Mouse (Mus musculus) frontal cortex, postnatal 25 days (tissue): ENCODE measurements around the gene Pde1c.
A peak's percentile ranks its signal among the peaks of the same experiment; 100 is the strongest.

ENCODE experiments used
- DNase-seq, 2 experiments: peaks; one replicate each; pipeline ENCODE4 v3.0.0; 2022; ENCODE audit warnings: low spot score in 2 of 2

Pde1c gene

GRCm38 (mm10) chr6:56076378-56076805 is 492.5 kb downstream of the Pde1c start:
- DNase-seq: no peak

- DNase-seq: no peak
These were observed 500.4 kb downstream of the Pde1c start for GRCm38 (mm10) chr6:56068516-56068915.

GRCm38 (mm10) chr6:56066632-56067282 is 502.1 kb downstream of the Pde1c start:
- DNase-seq: peak in 1 of 2 experiments; percentile 21

GRCm38 (mm10) chr6:56063736-56064135 is 505.2 kb downstream of the Pde1c start:
- no peak for DNase-seq

- no peak for DNase-seq
These were observed 519.8 kb downstream of the Pde1c start for GRCm38 (mm10) chr6:56049104-56049503.

- DNase-seq: no peak
These were observed 520.3 kb downstream of the Pde1c start for GRCm38 (mm10) chr6:56048580-56048979.

- DNase-seq: no peak
These were observed 524.2 kb downstream of the Pde1c start for GRCm38 (mm10) chr6:56044716-56045115.

- no peak for DNase-seq
These were observed 524.6 kb downstream of the Pde1c start for GRCm38 (mm10) chr6:56044270-56044669.

- no peak for DNase-seq
These were observed 529.3 kb downstream of the Pde1c start for GRCm38 (mm10) chr6:56039476-56040055.

- no peak for DNase-seq
These were observed 533.8 kb downstream of the Pde1c start for GRCm38 (mm10) chr6:56035054-56035453.

- no peak for DNase-seq
These were observed 536.7 kb downstream of the Pde1c start for GRCm38 (mm10) chr6:56032231-56032630.

GRCm38 (mm10) chr6:56029986-56030385 is 538.9 kb downstream of the Pde1c start:
- no peak for DNase-seq

- DNase-seq: no peak
These were observed 540.9 kb downstream of the Pde1c start for GRCm38 (mm10) chr6:56027966-56028365.

GRCm38 (mm10) chr6:56027318-56027717 is 541.6 kb downstream of the Pde1c start:
- no peak for DNase-seq

- no peak for DNase-seq
These were observed 543.4 kb downstream of the Pde1c start for GRCm38 (mm10) chr6:56025533-56025932.
